Mouse (Mus musculus) fat pad, adult 2 months (tissue): ENCODE results near the gene Hpca.

ENCODE experiments used
- DNase-seq: peaks from one replicate; pipeline ENCODE4 v3.0.0-alpha.2; 2011; ENCODE audit warnings: low read depth, low spot score; ENCODE audit errors: extremely low read depth

Gene Hpca

GRCm38 (mm10) chr4:129111350-129111749 is 10.5 kb downstream of the Hpca start:
- no peak for DNase-seq

- DNase-seq = no peak
Measured at GRCm38 (mm10) chr4:129110804-129111203, 11.0 kb downstream of the Hpca start.

GRCm38 (mm10) chr4:129108624-129109023 is 13.2 kb downstream of the Hpca start:
- no peak for DNase-seq

GRCm38 (mm10) chr4:129107348-129107899 is 14.4 kb downstream of the Hpca start:
- no peak for DNase-seq

- no peak for DNase-seq
Measured at GRCm38 (mm10) chr4:129106073-129106472, 15.8 kb downstream of the Hpca start.

DNA sequence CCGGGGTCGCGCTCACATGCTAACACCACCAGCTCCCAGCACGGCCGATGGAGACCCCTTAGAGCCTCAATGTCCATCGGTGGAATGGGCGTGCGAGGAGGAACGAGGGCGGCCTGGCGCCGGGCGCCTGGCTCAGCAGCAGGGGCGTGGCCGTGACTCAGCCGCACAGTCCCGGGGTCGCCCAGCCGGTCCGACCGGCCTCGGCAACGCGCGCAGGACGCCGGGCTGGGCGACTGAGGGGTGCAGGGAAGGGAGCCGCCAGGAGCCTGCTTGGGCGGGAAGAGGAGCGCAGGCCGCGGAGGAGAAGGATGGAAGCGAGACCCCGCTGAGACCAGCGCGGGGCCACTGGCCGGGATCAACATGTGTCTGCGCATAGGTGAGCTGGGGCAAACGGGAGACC is 16.5 kb downstream of the Hpca start, which contains the start of gene Tmem54:
TSS of gene Tmem54 (plus strand) at position 193 of the 400 bp plus-strand sequence.
- DNase-seq = no peak

- DNase-seq = no peak
Measured at GRCm38 (mm10) chr4:129102133-129102829, 19.6 kb downstream of the Hpca start.

DNA sequence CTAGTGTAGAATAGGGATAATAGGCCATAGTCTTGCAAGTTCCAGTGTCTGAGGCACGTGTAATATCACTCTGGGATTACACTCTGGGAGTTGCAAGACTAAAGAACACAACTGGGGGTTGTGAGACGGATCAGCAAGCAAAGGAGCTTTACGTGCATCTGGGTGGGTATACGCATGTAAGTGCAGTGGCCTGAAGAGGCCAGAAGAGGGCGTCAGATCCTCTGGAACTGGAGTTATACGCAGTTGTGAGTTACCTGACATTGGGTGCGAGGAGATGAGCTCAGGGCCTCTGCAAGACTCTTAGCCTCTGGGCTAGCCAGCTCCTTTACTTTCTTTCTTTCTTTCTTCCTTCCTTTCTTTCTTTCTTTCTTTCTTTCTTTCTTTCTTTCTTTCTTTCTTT is 24.8 kb downstream of the Hpca start:
- DNase-seq = no peak

GRCm38 (mm10) chr4:129095276-129095675 is 26.6 kb downstream of the Hpca start:
- no peak for DNase-seq

DNA sequence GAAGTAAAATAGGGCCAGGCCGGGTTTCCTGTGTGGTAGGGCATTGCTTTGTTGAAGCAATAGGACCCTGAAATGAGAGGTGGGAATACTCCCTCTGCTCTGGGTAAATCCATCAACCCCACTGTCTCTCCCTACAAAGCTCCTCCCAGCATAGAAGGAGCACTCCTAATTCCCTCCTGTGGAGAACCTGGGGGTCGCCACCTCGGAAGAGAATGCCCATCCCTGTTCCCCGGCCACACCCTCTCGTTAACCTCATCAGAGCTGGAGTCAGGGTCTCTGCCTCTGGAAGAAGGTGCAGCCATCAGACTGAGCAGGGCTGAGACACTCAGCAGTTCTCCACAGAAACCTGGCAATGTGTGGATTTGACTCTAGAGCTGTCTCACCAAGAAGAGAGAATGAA is 34.0 kb downstream of the Hpca start:
- DNase-seq = no peak

DNA sequence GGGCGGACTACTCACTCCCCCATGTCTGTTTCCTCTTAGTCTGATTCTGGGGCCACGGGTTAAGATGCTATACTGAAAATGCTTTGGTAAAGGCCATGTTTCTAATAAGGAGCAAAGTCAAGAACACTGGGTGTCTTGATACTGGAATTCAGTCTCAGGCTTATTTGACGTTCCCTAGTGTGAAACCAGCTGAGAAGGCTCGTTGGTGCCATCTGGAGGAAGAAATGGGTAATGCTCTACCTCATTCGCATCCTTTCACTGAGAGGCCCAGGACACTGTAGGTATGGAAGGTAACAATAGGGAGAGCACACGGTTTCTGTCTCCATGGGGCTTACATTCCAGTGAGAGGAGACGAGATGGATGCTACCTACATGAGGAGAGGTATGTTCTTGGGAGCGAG is 35.8 kb downstream of the Hpca start:
- DNase-seq = no peak

GRCm38 (mm10) chr4:129084896-129085295 is 36.9 kb downstream of the Hpca start:
- DNase-seq = no peak

GRCm38 (mm10) chr4:129082379-129083115 is 39.3 kb downstream of the Hpca start:
- peak; percentile 68 for DNase-seq

DNA sequence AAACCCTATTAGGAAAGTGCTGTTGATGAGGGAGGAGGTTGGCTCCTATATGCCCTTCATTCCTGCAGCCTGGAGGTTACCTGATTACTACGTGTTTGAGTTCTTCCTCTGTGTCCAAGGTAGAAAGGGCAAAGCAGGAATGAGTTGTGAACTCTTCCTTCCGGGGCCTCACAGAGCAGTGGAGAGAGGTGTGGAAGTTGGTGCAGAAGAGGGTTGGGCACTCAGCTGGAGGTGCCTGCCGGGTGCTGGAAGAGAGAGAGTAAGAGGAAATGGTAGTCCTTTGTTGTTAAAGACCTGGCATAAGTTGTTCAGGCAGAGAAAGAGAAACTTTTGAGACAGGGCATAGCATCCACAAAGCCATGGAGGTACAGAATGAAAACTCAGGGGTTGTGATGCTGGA is 39.9 kb downstream of the Hpca start:
- no peak for DNase-seq

DNA sequence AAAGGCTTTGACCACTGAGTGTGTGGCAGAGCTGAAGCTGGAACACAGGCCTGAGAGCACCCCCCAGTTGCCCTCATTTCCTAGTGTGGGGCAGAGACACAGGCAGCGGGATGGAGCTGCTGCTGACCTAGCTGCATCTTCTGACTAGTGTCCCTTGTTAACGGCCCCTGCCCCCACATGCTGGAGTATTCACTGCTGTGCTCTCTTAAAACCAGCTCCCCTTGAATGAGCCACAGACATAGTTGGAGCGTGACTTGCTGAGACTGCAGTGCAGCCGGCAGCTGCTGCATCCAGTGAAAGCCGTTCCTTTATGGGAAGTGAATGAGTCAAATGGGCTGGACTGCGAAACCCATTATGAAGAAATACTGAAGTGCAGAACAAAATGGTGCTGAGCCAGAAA is 40.3 kb downstream of the Hpca start:
- DNase-seq = no peak

DNA sequence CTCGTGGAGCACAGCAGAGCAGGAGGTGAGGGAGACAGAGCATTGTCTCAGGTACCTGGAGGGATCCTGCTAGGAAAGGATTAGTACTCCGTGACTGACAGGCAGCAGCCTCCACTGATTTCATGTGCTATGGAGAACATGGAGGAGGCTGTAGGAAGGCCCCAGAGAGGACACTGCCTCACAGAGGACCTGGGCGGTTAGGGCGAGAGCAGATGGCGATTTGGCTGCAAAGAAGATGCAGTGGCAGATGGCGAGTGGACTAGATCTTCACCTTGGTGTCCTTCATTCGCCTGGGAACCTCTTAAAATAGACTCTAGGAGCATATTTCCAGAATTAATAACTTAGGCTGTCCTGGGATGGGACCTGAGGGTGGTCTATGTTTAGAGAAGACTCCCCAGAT is 40.8 kb downstream of the Hpca start:
- DNase-seq = no peak

- DNase-seq = no peak
Measured at GRCm38 (mm10) chr4:129079126-129079525, 42.7 kb downstream of the Hpca start.

DNA sequence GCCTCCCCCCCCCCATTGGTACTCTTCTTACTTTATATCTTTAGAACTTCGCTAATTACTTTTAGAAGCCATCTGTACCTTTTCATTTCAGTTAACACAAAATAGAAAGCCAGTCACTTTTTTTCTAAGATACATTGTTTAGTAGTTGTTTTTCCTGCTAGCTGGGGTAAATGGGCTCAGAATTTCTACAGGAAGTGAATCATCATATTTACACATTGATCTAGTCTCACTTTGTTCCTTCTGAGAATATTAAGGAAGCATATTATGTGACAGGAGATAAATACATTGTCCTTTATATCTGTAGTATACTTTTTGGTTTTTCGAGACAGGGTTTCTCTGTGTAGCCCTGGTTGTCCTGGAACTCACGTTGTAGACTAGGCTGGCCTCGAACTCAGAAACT is 53.0 kb downstream of the Hpca start:
- no peak for DNase-seq

DNA sequence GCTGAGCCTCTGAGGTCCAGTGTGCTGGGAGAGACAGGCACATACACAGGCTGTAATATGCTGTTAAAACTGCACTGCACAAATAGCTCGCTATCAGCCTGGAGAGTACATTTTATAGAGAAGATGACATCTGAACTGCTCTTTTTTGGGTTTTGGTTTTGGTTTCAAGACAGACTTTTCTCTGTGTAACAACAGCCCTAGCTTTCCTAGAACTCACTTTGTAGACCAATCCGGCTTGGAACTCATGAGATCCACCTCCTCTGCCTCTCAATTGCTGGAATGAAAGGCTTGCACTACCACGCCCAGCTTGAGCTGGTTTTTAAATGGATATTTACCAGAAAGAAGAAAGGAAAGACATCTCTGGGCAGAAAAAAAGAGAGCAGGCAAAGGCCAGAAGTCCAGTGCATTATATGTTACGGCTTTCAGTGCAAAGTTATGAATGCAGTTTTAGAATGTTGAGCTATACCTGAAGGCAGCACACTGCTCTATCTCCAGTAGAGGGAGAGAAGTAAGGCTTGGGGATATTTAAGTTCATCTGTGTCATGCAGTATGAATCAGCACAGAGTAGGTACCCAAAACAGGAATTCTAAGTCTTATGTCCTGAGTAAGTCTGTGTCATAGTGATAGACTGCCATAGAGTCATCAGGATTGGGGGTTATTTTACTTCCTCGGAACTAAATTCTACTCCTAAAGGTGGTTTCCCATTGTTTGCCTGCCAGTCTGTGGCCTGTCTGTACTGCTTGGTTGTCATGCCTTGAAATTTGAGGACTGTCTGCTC is 54.0 kb downstream of the Hpca start:
- no peak for DNase-seq

DNA sequence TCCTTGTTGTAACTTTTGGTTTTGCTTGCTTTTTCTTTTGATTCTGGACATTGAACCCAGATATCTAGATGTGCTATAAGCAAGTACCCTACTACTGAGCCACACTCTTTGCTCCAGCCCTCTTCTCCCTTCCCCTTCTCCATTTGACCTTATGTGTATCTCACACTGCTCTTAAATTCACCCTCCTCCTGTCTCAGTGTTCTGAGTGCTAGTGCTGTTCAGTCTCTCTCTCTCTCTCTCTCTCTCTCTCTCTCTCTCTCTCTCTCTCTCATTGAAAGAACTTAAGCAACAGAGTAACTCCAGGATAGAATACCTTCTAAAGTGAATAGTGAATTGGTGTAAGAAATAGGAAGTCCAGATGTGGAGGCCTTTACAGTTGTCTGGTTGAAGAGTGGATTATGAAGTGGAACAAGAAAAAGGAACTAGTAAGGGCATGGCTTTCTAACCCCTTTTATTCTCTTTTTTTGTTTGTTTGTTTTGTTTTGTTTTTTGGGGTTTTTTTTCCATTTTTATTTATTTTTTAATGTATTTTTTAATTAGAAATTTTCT is 56.1 kb downstream of the Hpca start:
- no peak for DNase-seq
